Mouse (Mus musculus) left cerebral cortex, adult 11 months (tissue): ENCODE measurements around the gene Ubap2l.

Source experiments
- DNase-seq: peaks from one replicate; pipeline ENCODE4 v3.0.0; 2022; ENCODE audit warnings: low spot score

Gene Ubap2l

GRCm38 (mm10) chr3:90052351-90053241, at the start of gene Ubap2l:
Ubap2l (minus strand) TSS chr3:90052628.
- DNase-seq: peak; percentile 90

- DNase-seq: no peak
Observed at GRCm38 (mm10) chr3:90101673-90102072, 49.2 kb upstream of the Ubap2l start.

GRCm38 (mm10) chr3:90101010-90101409, 48.6 kb upstream of the Ubap2l start:
- no peak for DNase-seq

- DNase-seq: no peak
Observed at GRCm38 (mm10) chr3:90097928-90098327, 45.5 kb upstream of the Ubap2l start.

GRCm38 (mm10) chr3:90094453-90094852, 42.0 kb upstream of the Ubap2l start:
- DNase-seq: no peak

GRCm38 (mm10) chr3:90090892-90091291, 38.5 kb upstream of the Ubap2l start:
- DNase-seq: no peak

GRCm38 (mm10) chr3:90088617-90089016, 36.2 kb upstream of the Ubap2l start:
- DNase-seq: no peak

- DNase-seq: no peak
Observed at GRCm38 (mm10) chr3:90086068-90086467, 33.6 kb upstream of the Ubap2l start.

- DNase-seq: no peak
Observed at GRCm38 (mm10) chr3:90085281-90085680, 32.9 kb upstream of the Ubap2l start.

GRCm38 (mm10) chr3:90084790-90085189, 32.4 kb upstream of the Ubap2l start:
- no peak for DNase-seq

GRCm38 (mm10) chr3:90083698-90084324, 31.4 kb upstream of the Ubap2l start:
- peak; percentile 59 for DNase-seq

GRCm38 (mm10) chr3:90083034-90083433, 30.6 kb upstream of the Ubap2l start:
- no peak for DNase-seq

- no peak for DNase-seq
Observed at GRCm38 (mm10) chr3:90081365-90082240, 29.2 kb upstream of the Ubap2l start.

- no peak for DNase-seq
Observed at GRCm38 (mm10) chr3:90080498-90080863, 28.1 kb upstream of the Ubap2l start.

- no peak for DNase-seq
Observed at GRCm38 (mm10) chr3:90079763-90080497, 27.5 kb upstream of the Ubap2l start.

- DNase-seq: peak; percentile 83
Observed at GRCm38 (mm10) chr3:90079133-90079762, 26.8 kb upstream of the Ubap2l start.

- DNase-seq: no peak
Observed at GRCm38 (mm10) chr3:90078224-90078623, 25.8 kb upstream of the Ubap2l start.

- peak; percentile 68 for DNase-seq
Observed at GRCm38 (mm10) chr3:90076921-90077716, 24.7 kb upstream of the Ubap2l start.

- no peak for DNase-seq
Observed at GRCm38 (mm10) chr3:90072294-90072693, 19.9 kb upstream of the Ubap2l start, which contains the start of gene Tpm3. Tpm3 (plus strand) TSS chr3:90072649.

- no peak for DNase-seq
Observed at GRCm38 (mm10) chr3:90069688-90070087, 17.3 kb upstream of the Ubap2l start.
